Mouse (Mus musculus) right cerebral cortex, adult 18-20 months (tissue): ENCODE results near the gene Gm29427.

Experiments used
- DNase-seq: peaks from one replicate; pipeline ENCODE4 v3.0.0; 2022; ENCODE audit warnings: mixed read lengths

Gm29427 gene

DNA sequence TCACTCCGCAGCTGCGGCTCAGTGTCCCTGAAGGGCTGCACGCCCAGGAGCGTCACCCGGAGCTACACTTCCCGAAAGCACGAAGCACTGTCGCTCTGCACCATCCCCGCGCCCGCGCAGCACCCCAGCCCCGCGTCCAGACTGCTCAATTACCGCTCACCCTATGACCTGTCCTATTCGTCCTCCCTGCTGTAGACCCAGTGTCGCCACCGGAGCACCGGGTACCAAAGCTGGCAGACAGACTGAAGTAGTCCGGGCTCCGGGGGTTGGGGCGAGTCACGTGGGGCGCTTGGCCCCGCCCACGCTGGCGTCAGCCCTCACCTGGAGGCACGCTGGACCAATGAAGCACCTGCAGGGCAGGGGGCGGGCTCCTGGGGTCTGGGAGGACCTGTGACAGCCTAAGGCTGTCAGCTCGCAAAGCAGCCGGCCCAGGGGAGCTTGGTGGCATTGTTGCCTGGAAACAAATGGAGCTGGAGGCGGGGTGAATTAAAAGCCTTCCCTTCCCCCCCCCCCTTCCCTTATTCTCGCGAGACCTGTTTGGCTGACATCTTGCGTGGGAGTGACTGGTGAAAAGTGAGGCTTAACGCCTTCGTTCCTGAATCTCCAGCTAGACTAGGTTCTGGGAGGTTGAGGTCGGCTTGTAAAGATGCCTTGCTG lies at the start of gene Gm29427:
Gene Gm29427, minus strand, starts transcription at position 239 of the 657 bp plus-strand sequence.
- DNase-seq = peak; percentile 95

- DNase-seq = no peak
Observed at GRCm38 (mm10) chr1:130764027-130764461, 48.4 kb upstream of the Gm29427 start.

GRCm38 (mm10) chr1:130762045-130762760 lies 46.6 kb upstream of the Gm29427 start:
- no peak for DNase-seq

DNA sequence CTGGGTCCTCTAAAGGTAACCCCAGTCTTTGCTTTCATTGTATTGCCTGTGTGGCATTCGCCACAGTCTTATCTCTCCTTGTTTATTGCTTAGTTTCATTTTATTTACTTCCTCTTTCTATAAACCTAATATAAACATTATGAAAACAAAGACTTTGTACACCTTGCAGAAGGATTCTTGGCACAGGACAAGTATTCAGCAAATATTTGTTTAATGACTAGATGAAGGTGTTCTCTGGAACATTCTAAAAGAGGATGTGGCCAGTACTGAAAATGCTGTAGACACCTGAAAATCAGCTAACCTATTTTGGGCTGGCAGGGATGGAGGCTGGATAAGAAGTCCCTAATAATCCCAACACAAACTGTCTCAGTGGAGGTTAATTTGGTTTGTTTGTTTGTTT lies 46.0 kb upstream of the Gm29427 start:
- no peak for DNase-seq

- DNase-seq = no peak
Observed at GRCm38 (mm10) chr1:130759689-130760088, 44.1 kb upstream of the Gm29427 start.

- DNase-seq = no peak
Observed at GRCm38 (mm10) chr1:130746819-130747218, 31.2 kb upstream of the Gm29427 start.

DNA sequence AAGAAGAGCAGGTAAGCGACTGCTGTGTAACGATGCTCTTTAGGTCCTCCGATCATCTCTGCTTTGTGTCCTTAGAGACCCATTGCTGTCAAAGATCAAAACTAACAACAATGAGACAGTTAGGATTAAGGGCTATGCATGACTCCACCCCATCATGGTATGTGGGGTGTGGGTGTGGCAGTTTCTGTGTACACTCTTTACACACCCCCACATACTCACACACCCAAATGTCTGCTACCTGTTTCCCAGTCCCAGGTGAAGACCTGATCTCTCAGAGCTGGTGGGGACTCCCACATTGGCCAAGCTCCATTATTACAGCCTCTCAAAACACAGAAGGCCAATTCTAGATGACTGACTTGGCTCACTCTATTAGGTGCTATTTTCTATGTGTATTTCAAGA lies 30.0 kb upstream of the Gm29427 start:
- DNase-seq = no peak

- DNase-seq = no peak
Observed at GRCm38 (mm10) chr1:130744961-130745360, 29.4 kb upstream of the Gm29427 start.

GRCm38 (mm10) chr1:130744217-130744616 lies 28.6 kb upstream of the Gm29427 start:
- no peak for DNase-seq

- DNase-seq = no peak
Observed at GRCm38 (mm10) chr1:130743775-130744174, 28.2 kb upstream of the Gm29427 start.

GRCm38 (mm10) chr1:130742201-130742600 lies 26.6 kb upstream of the Gm29427 start:
- no peak for DNase-seq

DNA sequence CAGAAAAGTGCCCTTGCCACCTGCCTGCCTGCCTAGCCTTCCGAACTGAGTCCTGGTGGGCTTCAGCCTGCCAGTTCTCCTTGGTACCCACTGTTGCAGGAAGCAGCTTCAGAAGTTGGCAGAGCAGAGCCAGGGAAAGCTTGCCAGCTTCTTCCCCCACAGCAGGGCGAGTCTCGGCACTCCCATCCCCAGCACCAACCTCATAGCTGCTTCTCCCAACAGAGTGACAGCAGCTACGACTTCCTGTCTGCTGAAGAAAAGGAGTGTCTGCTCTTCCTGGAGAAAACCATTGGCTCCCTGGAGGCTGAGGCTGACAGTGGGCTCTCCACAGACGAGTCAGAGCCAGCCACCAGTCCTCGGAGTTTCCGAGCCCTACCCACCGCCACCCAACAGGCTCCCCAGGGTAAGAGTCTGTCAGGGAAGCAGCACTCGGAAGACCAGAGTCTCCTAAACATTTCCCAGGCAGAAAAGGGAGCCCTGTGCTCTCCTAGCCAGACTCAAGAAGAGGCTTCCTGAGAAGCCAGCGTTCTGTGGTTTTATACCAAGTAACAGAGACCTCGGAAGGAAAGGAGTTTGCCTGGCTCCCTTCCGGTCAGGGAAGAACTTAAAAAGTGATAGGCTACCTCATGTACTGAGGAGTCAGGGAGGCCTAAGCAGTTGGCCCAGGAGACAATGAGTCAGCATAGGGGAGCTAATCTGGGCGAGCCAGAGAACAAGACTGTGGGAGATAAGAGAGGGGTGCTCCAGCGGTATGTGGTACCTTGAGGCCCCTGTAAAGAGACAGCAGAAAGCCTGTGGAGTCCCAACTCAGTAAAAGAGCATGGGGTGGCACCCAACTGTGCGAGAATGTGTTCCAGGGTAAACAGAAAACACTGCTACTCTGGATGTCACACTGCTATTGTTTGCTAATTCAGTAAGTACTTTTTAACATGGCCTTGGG lies 25.5 kb upstream of the Gm29427 start:
- peak; percentile 71 for DNase-seq

- no peak for DNase-seq
Observed at GRCm38 (mm10) chr1:130740227-130740648, 24.6 kb upstream of the Gm29427 start.

GRCm38 (mm10) chr1:130739636-130740035 lies 24.0 kb upstream of the Gm29427 start:
- DNase-seq = no peak

GRCm38 (mm10) chr1:130738551-130739106 lies 23.0 kb upstream of the Gm29427 start:
- DNase-seq = no peak

DNA sequence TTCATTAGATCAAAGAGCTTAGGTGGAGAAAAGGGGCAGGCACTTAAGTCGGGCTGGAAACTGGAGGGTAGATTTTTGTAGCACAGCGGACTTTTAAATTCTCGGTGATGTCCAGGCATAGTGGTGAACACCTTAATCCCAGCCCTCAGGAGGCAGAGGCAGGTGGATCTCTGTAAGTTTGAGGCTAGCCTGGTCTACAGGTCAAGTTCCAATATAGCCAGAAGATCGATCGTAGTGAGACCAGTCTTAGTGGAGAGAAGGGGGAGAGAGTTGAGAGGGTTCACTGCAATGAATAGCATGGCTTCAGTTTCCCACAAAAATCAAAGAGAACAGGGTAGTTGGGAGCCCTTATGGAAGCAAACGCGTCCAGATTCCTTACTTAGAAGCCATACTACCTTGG lies 22.3 kb upstream of the Gm29427 start:
- no peak for DNase-seq

- DNase-seq = no peak
Observed at GRCm38 (mm10) chr1:130737411-130737881, 21.8 kb upstream of the Gm29427 start.

- no peak for DNase-seq
Observed at GRCm38 (mm10) chr1:130734852-130735251, 19.3 kb upstream of the Gm29427 start.

GRCm38 (mm10) chr1:130734452-130734851 lies 18.9 kb upstream of the Gm29427 start:
- no peak for DNase-seq

GRCm38 (mm10) chr1:130733671-130734070 lies 18.1 kb upstream of the Gm29427 start:
- DNase-seq = peak; percentile 45

- no peak for DNase-seq
Observed at GRCm38 (mm10) chr1:130732706-130733658, 17.4 kb upstream of the Gm29427 start.
